In genomic region chr15:36371382-36371781, GRCm38 (mm10) we compare ENCODE assay signal across 10 mouse cellular contexts.
DNase-seq lines count a peak whose midpoint lies in the region; ATAC-seq and TF ChIP-seq lines count a peak whose summit lies in the region.
"Had no signal": no experiment of that assay in that cellular context is flagged by ENCODE, and none has a peak within 500 bp of the region (broad histone marks: within the 10 kb centered on the region; RNA-seq: fewer than 3 reads in every experiment).

No protein-coding gene starts in this region.

- H3K4me2 ChIP-seq in lung, embryonic 14.5 days, result no peak overlapping the region
- H3K4me2 ChIP-seq in kidney, embryonic 14.5 days (replicated peaks; ENCODE audit: low read depth, low read length), result no peak overlapping the region
- no peak overlapping the region for H3K4me2 ChIP-seq in stomach, embryonic 14.5 days (replicated peaks; ENCODE audit: low read depth, low read length)

- H3K36me3 ChIP-seq in lung, embryonic 14.5 days (ENCODE audit: insufficient read depth), result no peaks in the 10 kb centered on the region
- H3K36me3 ChIP-seq in ES-E14 (ENCODE audit: control insufficient read depth, insufficient read depth, low read length, poor library complexity, severe bottlenecking), result no peaks in the 10 kb centered on the region
- H3K36me3 ChIP-seq in kidney, embryonic 14.5 days (ENCODE audit: control insufficient read depth, insufficient read depth, low read length), result no peaks in the 10 kb centered on the region
- H3K36me3 ChIP-seq in stomach, embryonic 14.5 days (ENCODE audit: control insufficient read depth, insufficient read depth, low read length), result no peaks in the 10 kb centered on the region

- DNase-seq in lung, embryonic 14.5 days, result peak; percentile 28
- no peak for DNase-seq in lung, adult 2 months
- DNase-seq in ES-E14 (ENCODE audit: low read depth, low spot score), result peak; percentile 11
- DNase-seq in left cerebral cortex, postnatal 4 days, result no peak
- DNase-seq in thymus, postnatal 0 days (ENCODE audit: low spot score), result no peak
- DNase-seq: spleen, adult 18-20 months; thymus, postnatal 36 days had no signal

- no peak for ATAC-seq in lung, embryonic 14.5 days (ENCODE audit: insufficient read depth)
- ATAC-seq in kidney, embryonic 14.5 days (ENCODE audit: low FRiP score, low TSS enrichment), result no peak
- ATAC-seq in stomach, embryonic 14.5 days (ENCODE audit: insufficient number of reproducible peaks, insufficient read depth, low FRiP score, low read depth), result peak; percentile 81

- no peak for TF ChIP-seq POLR2A in lung, adult 2 months (IDR thresholded peaks at IDR 0.05; ENCODE audit: borderline replicate concordance, extremely low read depth, low read depth, low read length)

- H3K27ac ChIP-seq in lung, embryonic 14.5 days (ENCODE audit: low read depth), result 0 out of 2 replicates have a peak overlapping the region, but pooled peaks have one; percentile 13
- H3K27ac ChIP-seq in ES-E14 (ENCODE audit: insufficient read depth, low read depth, low read length, poor library complexity, severe bottlenecking), result no peak overlapping the region
- H3K27ac ChIP-seq in kidney, embryonic 14.5 days (ENCODE audit: low read depth, low read length), result peak overlapping the region; percentile 56; the same call in 1 of the 2 replicates
- no peak overlapping the region for H3K27ac ChIP-seq in stomach, embryonic 14.5 days (ENCODE audit: low read length)
- H3K27ac ChIP-seq: liver, embryonic 14.5 days had no signal

- H3K27me3 ChIP-seq in lung, embryonic 14.5 days (ENCODE audit: insufficient read depth, low read length), result no peaks in the 10 kb centered on the region
- no peaks in the 10 kb centered on the region for H3K27me3 ChIP-seq in kidney, embryonic 14.5 days (ENCODE audit: control insufficient read depth, insufficient read depth, low read length)
- no peaks in the 10 kb centered on the region for H3K27me3 ChIP-seq in stomach, embryonic 14.5 days (ENCODE audit: control insufficient read depth, insufficient read depth, low read length)

- in situ Hi-C loops in ES-E14 (cut with MboI; ENCODE audit: low sequenced_read_pairs in 2 of 2, unreplicated experiment in 2 of 2), result no loop called here

- no peaks in the 10 kb centered on the region for H3K9me3 ChIP-seq in lung, embryonic 14.5 days (ENCODE audit: low read depth, low read length)
- no peaks in the 10 kb centered on the region for H3K9me3 ChIP-seq in ES-E14 (ENCODE audit: control insufficient read depth, insufficient read depth, low read depth, low read length)
- no peaks in the 10 kb centered on the region for H3K9me3 ChIP-seq in kidney, embryonic 14.5 days (ENCODE audit: control insufficient read depth, low read length)
- H3K9me3 ChIP-seq in stomach, embryonic 14.5 days (ENCODE audit: control insufficient read depth, low read depth, low read length), result no peaks in the 10 kb centered on the region

- no peak overlapping the region for H3K4me3 ChIP-seq in lung, embryonic 14.5 days (ENCODE audit: low read depth, low read length)
- H3K4me3 ChIP-seq in lung, adult 2 months (replicated peaks; ENCODE audit: extremely low read depth, low read depth, low read length), result no peak overlapping the region
- no peak overlapping the region for H3K4me3 ChIP-seq in ES-E14 (ENCODE audit: insufficient read depth in 1 of 2, low read depth in 1 of 2, low read length in 2 of 2, poor library complexity in 1 of 2, severe bottlenecking in 1 of 2)
- no peak overlapping the region for H3K4me3 ChIP-seq in kidney, embryonic 14.5 days (ENCODE audit: low read length)
- no peak overlapping the region for H3K4me3 ChIP-seq in stomach, embryonic 14.5 days (ENCODE audit: low read depth, low read length)

- intact Hi-C loops in left cerebral cortex, postnatal 4 days (cut with DNase I), result no loop called here

- no peak overlapping the region for H3K9ac ChIP-seq in lung, embryonic 14.5 days
- no peak overlapping the region for H3K9ac ChIP-seq in ES-E14 (ENCODE audit: insufficient read depth, low read depth, low read length, poor library complexity, severe bottlenecking)
- H3K9ac ChIP-seq in kidney, embryonic 14.5 days (ENCODE audit: low read depth, low read length), result no peak overlapping the region; the same call in 1 of the 2 replicates
- H3K9ac ChIP-seq in stomach, embryonic 14.5 days (replicated peaks; ENCODE audit: low read depth, low read length), result no peak overlapping the region
- H3K9ac ChIP-seq: liver, embryonic 14.5 days had no signal

- peaks cover 13% of the 10 kb centered on the region; the same call in 1 of the 2 replicates for H3K4me1 ChIP-seq in lung, embryonic 14.5 days (ENCODE audit: insufficient read depth)
- H3K4me1 ChIP-seq in lung, adult 2 months (ENCODE audit: control insufficient read depth, insufficient read depth, low read length), result peaks cover 8% of the 10 kb centered on the region; the same call in 1 of the 2 replicates
- H3K4me1 ChIP-seq in ES-E14 (ENCODE audit: control insufficient read depth in 2 of 2, insufficient read depth in 2 of 2, low read length in 2 of 2, poor library complexity in 1 of 2), result peaks cover 4 to 11% of the 10 kb centered on the region in 2 experiments
- H3K4me1 ChIP-seq in kidney, embryonic 14.5 days (ENCODE audit: control insufficient read depth, insufficient read depth, low read length), result peaks cover 16% of the 10 kb centered on the region
- peaks cover 7% of the 10 kb centered on the region; the same call in 1 of the 2 replicates for H3K4me1 ChIP-seq in stomach, embryonic 14.5 days (ENCODE audit: control insufficient read depth, insufficient read depth, low read length)

- TF ChIP-seq CTCF in lung, embryonic 14.5 days (IDR thresholded peaks at IDR 0.05; ENCODE audit: low read depth), result no peak
- TF ChIP-seq CTCF in lung, adult 2 months (IDR thresholded peaks at IDR 0.05; ENCODE audit: insufficient read depth, low read length), result no peak

TF ChIP-seq in ES-E14, 5 proteins besides CTCF, POLR2A, EP300 and RAD21:
- TF ChIP-seq CHD2 (IDR thresholded peaks at IDR 0.05; ENCODE audit: low read depth, low read length) (no peak), HCFC1 (IDR thresholded peaks at IDR 0.05; ENCODE audit: borderline replicate concordance, insufficient read depth, low read length) (no peak), ZNF384 (IDR thresholded peaks at IDR 0.05; ENCODE audit: low read depth, low read length) (no peak), ZC3H11A (IDR thresholded peaks at IDR 0.05; ENCODE audit: borderline replicate concordance, low read depth, low read length) (no peak), MAFK (IDR thresholded peaks at IDR 0.05; ENCODE audit: insufficient read depth, low read depth, low read length) (no peak)
TF ChIP-seq in ES-E14: peak in this region for 0.

Comparison
In these comparisons a context has a peak if more than half of its experiments do, and no peak if none do; other contexts are left out.
1. DNase-seq: peak in lung, embryonic 14.5 days (single experiment) and ES-E14 (single experiment); none in lung, adult 2 months (single experiment), left cerebral cortex, postnatal 4 days (single experiment) and thymus, postnatal 0 days (single experiment).
2. H3K27ac ChIP-seq: peak in lung, embryonic 14.5 days (single experiment) and kidney, embryonic 14.5 days (single experiment); none in ES-E14 (single experiment) and stomach, embryonic 14.5 days (single experiment).